Mouse (Mus musculus) cerebral cortex, adult 2 months (tissue): ENCODE results near the gene Kazn.

Experiments
- WGBS: fragments of 180-500 bp; shearing (Covaris S2); methylation state at CpG from one replicate; pipeline ENCODE4 v1.1.7; 2018; 5-methylcytosine and 5-hydroxymethylcytosine counted together

Gene Kazn

DNA sequence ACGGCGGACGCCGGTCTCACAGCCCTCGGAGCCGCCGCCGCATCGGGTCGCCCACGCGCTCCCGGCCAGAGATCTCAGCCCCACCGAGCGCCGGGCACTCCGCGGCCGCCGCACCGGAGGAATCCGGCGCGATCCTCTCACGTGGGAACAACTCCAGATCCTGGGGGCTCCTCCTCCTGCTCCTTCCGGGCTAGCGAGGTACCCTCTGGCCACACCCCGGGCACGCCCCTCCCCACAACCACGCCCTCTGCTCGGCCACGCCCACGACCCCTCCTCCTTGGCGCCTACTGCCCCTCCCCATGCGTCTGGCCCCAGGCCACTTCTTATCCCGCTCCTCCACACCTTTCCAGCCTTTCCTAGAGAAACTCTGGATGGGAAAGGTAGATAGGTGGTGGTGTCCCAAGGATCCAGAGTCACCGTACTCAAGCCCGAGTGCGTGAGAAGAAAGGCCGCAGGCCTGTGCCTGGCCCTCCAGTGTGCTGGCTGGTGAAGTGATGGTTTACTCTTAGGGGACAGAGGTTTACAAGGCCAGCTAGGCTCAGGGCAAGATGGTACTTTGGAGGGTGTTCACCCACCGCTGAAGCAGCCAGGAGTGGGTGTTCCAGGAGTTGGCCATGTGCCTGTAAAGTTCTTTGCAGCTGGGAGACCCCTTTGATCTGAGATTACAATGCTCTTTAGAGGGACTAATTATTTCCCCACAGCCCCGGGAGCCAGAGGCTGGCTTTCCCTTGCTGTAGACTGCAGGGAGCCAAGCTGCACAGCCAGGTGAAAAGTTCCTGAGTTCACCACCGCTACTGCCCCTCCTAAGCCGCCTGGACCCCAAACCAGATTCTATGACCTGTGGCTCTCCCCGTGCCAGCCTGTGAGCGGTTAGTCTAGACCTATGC is at the start of gene Kazn:
Gene Kazn, minus strand, starts transcription at position 162 of the 887 bp plus-strand sequence.
- 12% methylated on average over 38 of the region's 46 CpGs for WGBS

DNA sequence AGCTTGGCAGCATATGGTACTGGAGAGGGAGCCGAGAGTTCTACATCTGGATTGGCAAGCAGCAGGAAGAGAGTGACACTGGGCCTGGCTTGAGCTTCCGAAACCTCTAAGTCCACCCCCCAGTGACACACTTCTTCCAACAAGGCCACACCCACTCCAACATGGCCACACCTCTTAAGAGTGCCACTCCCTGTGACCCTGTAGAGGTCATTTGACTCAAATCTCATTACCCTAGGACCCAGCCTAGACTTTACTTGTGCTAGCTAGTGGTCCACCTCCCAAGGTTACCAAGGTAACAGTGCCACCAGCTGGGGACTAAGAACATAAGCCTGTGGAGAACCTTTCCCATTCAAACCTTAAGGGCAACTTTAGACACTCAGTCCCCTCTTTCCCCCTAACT is 46.3 kb upstream of the Kazn start:
- 55% methylated on average over 2 of the region's 2 CpGs for WGBS

DNA sequence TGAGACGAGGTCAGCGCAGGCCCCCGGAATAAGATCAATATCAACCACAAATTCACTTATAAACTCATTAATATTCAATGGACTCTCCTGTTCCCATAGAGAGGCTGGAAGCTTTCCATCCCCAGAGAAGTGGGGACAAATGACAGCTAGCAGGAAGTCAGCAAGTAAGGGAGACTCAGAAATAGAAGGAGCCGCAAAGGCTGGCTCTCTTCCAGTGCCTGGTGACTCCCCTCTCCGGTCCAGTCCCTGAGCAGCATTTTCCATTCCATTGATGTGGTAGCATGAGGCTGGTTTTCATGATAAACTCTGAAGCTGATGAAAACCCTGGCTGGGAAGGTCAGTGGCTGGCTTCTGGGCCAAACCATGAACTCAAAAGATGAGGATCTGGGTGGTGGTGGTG is 44.7 kb upstream of the Kazn start:
- 75% methylated on average over 5 of the region's 5 CpGs for WGBS

DNA sequence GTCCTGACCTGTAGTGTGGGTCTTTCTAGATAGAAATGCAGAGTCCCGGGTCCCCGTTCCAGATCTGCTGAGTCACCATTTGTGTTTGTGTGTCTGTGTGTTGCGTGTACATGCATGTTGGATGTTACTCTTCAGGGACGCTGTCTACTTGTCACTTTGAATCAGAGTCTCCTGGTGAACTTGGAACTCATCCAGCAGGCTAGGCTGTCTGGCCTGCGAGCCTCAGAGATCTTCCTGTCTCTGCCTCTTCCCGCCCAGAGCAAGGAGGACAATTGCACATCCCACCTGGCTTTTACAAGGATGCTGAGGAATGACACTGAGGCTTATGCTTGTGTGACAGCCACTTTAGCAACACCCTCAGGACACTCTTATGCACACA is 39.0 kb upstream of the Kazn start:
- WGBS, result 80% methylated on average over 6 of the region's 6 CpGs

DNA sequence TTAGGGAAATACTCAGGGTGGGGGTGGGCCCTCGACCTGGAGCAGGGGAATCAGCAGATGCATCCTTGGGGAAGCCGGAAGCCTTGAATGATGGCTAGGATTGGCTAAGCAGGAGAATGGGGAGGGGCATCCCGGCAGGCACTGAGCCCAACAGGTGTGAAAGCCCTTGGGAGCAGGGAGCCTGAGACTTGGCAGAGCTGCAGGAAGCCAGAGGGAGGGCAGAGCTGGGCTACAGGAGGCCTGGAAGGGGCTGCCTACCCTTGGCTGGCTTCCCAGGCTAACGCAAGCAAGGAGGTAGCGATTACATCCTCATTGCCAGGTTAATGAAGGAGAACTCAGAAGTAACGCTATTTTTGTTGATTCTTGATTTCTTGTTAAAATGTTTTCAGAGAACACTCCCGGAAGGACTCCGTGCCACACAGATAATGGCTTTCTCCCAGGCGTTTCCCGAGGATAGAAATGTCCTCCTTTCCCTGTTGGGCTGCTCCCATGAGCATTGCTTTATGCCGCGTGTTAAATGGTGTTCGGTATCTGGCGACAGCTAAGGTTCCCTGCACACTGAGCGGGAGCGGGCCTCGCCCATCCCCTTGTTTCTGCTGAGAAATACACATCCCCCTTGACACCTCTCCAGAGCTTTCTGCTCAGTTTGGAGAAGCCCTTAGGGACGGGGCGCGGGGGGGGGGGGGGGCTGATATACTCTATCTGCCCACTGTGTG is 38.4 kb upstream of the Kazn start:
- WGBS, result 25% methylated on average over 20 of the region's 20 CpGs

DNA sequence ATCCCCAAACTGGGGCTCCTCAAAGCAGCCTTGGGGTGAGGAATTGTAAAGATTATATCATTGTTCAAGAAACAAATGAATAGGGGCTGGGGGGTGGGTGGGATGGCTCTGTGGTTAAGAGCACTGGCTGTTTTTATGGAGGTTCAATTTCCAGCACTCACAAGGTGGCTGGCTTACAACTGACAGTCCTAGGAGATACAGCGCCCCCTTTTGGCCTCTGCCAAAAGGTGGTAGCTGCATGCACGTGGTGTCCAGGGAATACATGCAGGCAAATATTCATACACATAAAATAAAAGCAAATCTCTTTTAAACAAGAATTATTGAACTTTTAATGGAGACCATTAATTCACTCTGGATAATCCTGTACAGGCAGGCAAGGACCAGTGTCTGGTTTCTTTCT is 36.0 kb upstream of the Kazn start:
- 48% methylated on average over 2 of the region's 2 CpGs for WGBS

DNA sequence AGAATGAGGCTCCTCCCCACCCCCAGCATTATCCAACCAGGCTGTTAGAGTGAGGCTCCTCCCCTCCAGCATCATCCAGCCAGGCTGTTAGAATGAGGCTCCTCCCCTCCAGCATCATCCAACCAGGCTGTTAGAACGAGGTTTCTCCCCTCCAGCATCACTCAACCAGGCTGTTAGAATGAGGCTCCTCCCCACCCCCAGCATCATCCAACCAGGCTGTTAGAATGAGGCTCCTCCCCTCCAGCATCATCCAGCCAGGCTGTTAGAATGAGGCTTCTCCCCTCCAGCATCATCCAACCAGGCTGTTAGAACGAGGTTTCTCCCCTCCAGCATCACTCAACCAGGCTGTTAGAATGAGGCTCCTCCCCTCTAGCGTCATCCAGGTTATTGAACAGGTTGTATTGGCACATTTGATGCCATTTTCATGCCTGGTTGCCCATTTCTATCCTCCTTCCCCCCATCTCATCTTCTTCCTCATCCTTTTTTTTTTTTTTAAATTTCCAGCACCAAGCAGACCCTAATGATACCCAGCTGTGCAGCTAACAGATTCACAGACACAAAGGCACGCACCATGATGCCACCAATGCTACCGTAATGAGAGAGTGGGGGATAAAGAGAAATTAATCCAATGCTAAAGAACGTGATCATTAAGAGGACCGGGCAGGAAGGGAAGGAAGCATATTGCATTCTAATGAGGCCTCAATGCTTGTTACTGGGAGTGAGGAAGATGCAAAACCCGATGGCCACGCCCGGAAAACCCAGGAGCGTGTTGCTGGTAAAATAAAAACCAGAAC is 35.4 kb upstream of the Kazn start:
- WGBS, result 54% methylated on average over 11 of the region's 11 CpGs

GRCm38 (mm10) chr4:142271506-142271905 is 32.3 kb upstream of the Kazn start:
- 82% methylated on average over 3 of the region's 3 CpGs for WGBS

DNA sequence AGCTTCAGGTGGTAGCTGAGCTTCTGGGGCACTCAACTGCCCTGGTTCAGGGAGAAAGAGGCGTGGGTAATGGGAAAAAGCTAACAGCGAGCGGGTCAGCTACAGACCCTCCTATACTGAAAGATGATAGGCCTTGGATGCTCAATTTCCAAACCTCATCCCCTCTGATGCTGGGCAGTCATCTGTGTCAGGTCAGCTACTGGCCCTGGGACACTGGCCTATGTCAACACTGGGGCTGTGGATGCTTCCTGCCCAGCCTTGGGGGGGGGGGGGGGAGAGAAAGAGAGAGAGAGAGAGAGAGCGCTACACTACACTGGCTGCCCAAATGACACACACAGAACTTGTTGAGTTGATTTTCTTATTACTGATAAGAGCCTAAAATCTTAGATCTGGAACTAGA is 28.6 kb upstream of the Kazn start:
- WGBS, result 72% methylated on average over 4 of the region's 4 CpGs

GRCm38 (mm10) chr4:142267348-142267819 is 28.2 kb upstream of the Kazn start:
- WGBS, result 16% methylated on average over 4 of the region's 4 CpGs

GRCm38 (mm10) chr4:142264335-142264734 is 25.1 kb upstream of the Kazn start:
- 87% methylated on average over 7 of the region's 7 CpGs for WGBS

DNA sequence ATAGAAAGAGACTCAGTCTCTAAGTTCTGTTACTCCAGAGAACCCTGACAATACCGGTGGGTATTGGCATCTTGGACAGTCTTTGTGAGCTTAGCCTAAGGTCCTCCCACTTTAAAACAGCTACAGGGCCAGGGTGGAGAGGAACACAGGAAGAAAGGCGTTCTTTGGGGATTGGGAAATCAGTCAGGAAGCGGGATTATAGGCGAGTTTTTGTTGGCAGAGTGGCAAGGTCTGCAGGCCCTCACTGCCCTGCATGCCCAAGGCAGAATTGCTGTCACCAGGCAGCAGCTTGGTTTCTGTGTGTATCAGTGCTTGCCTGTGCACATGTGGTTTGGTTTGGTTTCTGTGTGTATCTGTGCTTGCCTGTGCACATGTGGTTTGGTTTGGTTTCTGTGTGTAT is 22.5 kb upstream of the Kazn start:
- 64% methylated on average over 4 of the region's 4 CpGs for WGBS

DNA sequence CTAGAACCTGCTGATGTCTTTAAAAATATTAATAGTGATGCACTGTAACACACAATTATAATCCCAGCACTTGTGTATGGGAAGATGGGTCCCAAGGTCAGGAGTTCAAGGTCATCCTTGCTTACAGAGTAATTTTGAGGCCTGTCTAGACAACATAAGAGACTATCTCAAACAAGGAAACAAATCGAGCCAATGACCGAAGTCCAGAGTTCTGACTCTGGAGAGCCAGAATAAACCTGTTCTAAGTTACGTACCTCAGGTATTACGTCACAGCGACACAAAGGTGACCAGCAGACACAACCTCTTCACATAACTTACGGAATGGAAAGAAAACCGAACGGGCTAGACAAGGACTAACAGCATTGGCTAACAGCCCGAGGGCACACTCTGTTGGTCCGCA is 19.5 kb upstream of the Kazn start:
- WGBS, result 97% methylated on average over 10 of the region's 10 CpGs

GRCm38 (mm10) chr4:142254088-142254487 is 14.9 kb upstream of the Kazn start:
- WGBS, result 81% methylated on average over 6 of the region's 6 CpGs

DNA sequence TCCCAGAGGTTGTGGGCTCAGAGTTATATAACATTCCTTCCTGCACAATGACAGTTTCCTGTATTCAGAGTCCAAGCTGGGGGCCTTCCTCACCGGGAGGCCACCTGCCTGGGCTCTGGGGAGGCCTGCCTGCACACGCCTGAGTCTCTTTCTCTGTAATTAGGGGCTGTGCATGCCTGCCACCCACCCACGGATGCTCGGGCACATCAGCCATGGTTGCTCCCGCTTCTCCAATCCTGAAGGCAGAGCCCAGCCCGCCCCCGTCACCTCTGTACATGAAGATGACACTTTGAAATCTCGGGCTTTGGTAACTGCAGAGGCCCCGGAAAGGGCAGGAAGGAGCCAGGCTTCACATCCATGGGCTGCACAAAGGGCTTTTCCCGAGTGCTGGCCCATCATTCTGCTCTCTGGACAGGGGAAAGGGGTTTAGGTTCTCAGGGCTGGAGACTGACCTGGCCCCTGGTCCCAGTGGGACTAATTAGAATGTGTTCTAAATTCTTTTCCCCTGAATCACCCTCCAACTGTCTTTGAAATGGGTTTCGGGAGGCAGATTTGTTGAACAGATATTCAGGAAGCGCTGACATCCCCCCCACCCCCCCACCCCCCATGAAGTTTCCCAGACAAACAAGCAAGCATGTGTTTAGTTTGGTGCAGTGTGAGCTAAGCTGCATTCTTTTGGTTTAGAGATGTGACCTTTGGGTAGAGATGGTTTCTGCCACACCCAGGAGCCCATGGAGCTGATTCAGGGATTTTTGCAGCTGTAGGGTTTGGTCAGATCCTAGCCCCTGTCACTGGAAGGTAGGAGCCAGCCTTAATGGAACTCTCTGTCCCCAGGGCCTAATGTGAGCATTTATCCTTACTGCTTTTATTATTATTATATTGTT is 12.5 kb upstream of the Kazn start:
- 62% methylated on average over 12 of the region's 12 CpGs for WGBS

DNA sequence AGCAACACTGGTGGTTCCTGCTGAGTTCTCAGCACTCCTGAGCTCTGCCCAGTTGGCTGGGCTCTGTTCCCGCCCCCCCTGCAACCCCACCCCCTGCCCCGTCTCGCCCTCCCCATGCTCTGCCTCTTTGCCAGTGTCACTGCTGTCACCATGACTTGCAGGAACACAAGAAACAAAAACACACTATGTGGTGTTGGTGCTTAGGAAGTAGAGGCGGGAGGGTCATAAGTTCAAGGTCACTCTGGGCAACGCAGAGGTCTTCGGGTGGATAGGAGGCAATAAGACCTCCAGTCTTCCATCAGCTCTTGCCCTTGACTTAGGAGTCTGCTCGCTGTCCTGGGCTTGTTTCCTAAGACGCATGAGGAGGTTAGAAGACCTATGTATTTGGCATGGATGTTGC is 10.9 kb upstream of the Kazn start:
- 92% methylated on average over 8 of the region's 8 CpGs for WGBS

- 38% methylated on average over 9 of the region's 9 CpGs for WGBS
Observed at GRCm38 (mm10) chr4:142249401-142249800, 10.2 kb upstream of the Kazn start.

DNA sequence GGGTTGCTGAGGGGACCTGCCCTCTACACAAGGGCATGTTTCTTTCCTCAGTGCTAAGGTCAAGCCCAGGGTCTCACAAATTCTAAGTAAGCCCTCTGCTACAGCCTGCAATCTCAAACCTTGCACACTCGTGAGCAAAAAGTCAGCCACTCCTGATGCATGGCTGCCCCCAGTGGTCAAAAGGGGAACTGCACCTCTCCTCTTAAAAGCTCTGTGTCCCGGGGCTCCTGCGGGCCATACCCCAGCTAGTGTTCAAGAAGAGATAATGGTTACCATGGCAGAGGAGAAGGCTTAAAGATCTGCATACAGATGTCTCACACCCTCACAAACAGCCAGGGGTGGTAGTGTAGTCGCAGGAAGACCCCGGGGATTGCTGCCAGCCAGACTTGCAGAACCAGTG is 9.2 kb upstream of the Kazn start:
- WGBS, result 13% methylated on average over 5 of the region's 5 CpGs

- WGBS, result 56% methylated on average over 5 of the region's 5 CpGs
Observed at GRCm38 (mm10) chr4:142246698-142247097, 7.5 kb upstream of the Kazn start.

DNA sequence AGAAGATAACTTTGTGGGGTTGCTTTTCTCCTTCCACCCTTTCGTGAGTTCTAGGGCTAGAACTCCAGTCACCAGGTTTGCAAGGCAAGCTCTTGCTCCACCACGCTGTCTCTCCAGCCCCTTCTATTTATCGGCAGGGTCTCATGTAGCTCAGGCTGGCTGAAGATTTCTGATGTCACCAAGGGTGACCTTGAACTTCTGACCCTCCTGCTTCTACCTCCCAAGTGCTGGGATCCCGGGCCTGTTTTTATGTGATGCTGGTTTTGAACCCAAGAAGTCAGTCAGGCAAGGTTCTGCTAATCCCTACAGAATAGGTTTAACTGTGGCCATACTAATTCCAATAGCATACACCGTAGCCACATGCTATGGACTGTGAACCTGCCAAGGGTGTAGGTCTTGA is 5.4 kb upstream of the Kazn start:
- 94% methylated on average over 5 of the region's 5 CpGs for WGBS

DNA sequence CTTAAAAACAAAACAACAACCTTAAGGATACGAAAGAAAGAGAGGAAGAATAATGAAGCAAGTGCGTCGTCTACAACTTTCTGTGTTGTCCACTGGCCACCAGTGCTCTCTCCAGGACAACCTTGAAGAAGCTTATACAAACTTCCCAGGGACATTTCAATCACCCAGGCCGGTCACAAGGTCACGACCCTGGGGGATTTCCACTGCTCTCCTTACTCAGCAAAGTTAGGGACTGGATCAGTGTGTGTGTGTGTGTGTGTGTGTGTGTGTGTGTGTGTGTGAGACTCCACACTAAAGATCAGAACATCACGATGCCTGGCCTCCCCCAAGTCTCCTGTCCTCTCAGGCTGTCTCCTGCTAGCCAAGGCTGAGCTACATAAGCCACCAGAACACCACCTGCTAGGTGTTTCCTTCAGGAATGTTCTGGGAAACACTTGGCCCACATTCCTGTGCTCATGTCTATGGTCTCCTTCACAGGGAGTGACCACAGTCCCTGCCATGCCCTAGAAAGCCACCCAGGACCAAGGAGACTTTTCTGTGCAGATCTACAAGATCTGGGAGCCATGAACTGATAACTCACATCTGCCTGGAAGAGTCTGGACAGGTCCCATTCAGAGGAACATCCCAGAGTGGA is 3.7 kb upstream of the Kazn start:
- WGBS, result 95% methylated on average over 6 of the region's 6 CpGs
